Mouse (Mus musculus) stomach, postnatal 0 days (tissue): Measurements from ENCODE around the gene Cc2d1b. TPM values are rescaled to one million over a fixed set of nuclear protein-coding genes. Genes with fewer than 3 reads are reported as not detected.

ENCODE experiments used
- ATAC-seq: fragments of 200-750 bp; cut with Nextera tagmentation; 2 replicates; pipeline ENCODE4 v1.8.0; 2017; ENCODE audit not compliant: low FRiP score, low TSS enrichment
- DNase-seq: peaks from one replicate; pipeline ENCODE4 v3.0.0-alpha.2; 2016; ENCODE audit warnings: low spot score
- H3K27ac ChIP-seq: fragments of 300-500 bp; sonication (generic); replicated peaks from 2 replicates; pipeline ENCODE4 v1.5.1; 2014; ENCODE audit warnings: mild to moderate bottlenecking, control low read depth
- H3K27me3 ChIP-seq: fragments of 300-500 bp; sonication (generic); 2 replicates; pipeline ENCODE4 v1.6.1; 2014; ENCODE audit warnings: low read length; ENCODE audit not compliant: control insufficient read depth, insufficient read depth
- H3K36me3 ChIP-seq: fragments of 300-500 bp; sonication (generic); 2 replicates; pipeline ENCODE4 v1.6.1; 2014; ENCODE audit warnings: low read length, mixed read lengths; ENCODE audit not compliant: control insufficient read depth, insufficient read depth
- H3K4me1 ChIP-seq: fragments of 300-500 bp; sonication (generic); replicated peaks from 2 replicates; pipeline ENCODE4 v1.6.1; 2014; ENCODE audit warnings: antibody characterized with exemption; ENCODE audit not compliant: control insufficient read depth, insufficient read depth
- H3K4me2 ChIP-seq: fragments of 300-500 bp; sonication (generic); replicated peaks from 2 replicates; pipeline ENCODE4 v1.6.1; 2014; ENCODE audit warnings: low read depth, mild to moderate bottlenecking, control low read depth, moderate library complexity
- H3K4me3 ChIP-seq: fragments of 300-500 bp; sonication (generic); 2 replicates; pipeline ENCODE4 v1.5.1; 2014; ENCODE audit warnings: low read depth, low read length, control low read depth
- H3K9ac ChIP-seq: fragments of 300-500 bp; sonication (generic); 2 replicates; pipeline ENCODE4 v1.6.1; 2014; ENCODE audit warnings: mild to moderate bottlenecking, low read length, control low read depth, mixed read lengths
- H3K9me3 ChIP-seq: fragments of 300-500 bp; sonication (generic); 2 replicates; pipeline ENCODE4 v1.6.1; 2016; ENCODE audit warnings: low read length; ENCODE audit not compliant: control insufficient read depth
- CTCF ChIP-seq: IDR thresholded peaks from 2 replicates; pipeline ENCODE4 v1.5.1; 2016; ENCODE audit warnings: antibody characterized with exemption, low read depth, mild to moderate bottlenecking, moderate library complexity
- EP300 ChIP-seq: optimal IDR thresholded peaks from 2 replicates; pipeline ENCODE3; 2016; ENCODE audit warnings: antibody characterized with exemption
- WGBS: fragments of 180-500 bp; shearing (Covaris S2); extraction: QIAGEN DNeasy Blood & Tissue Kit; methylation state at CpG from one replicate; pipeline ENCODE4 v1.1.7; 2014; 5-methylcytosine and 5-hydroxymethylcytosine counted together
- polyA plus RNA-seq: library from polyadenylated mRNA; unstranded; fragments of >200 nt; fragmentation: Nextera tagmentation; extraction: Ambion mirVana; gene quantifications from 2 replicates; pipeline ENCODE4 v1.2.1, GENCODE M21; 2015

Gene Cc2d1b
- polyA plus RNA-seq, 1 experiment from 2014 or later, result 20.9 TPM

- DNase-seq, result no peak
- H3K27ac ChIP-seq, result no peak overlapping the region
Measured at GRCm38 (mm10) chr4:108595785-108596184, 24.0 kb upstream of the Cc2d1b start.

GRCm38 (mm10) chr4:108598306-108598705 is 21.4 kb upstream of the Cc2d1b start:
- no peak overlapping the region for H3K4me3 ChIP-seq
- TF ChIP-seq EP300 (no peak), CTCF (no peak)
- no peak for DNase-seq
- WGBS, result 78% methylated on average over 4 of the region's 4 CpGs
- no peak overlapping the region for H3K4me2 ChIP-seq
- no peaks in the 10 kb centered on the region for H3K27me3 ChIP-seq
- H3K36me3 ChIP-seq, result no peaks in the 10 kb centered on the region
- ATAC-seq, result no peak; the same call in 1 of the 2 replicates
- H3K9ac ChIP-seq, result no peak overlapping the region
- H3K9me3 ChIP-seq, result no peaks in the 10 kb centered on the region
- H3K4me1 ChIP-seq, result no peaks in the 10 kb centered on the region
- no peak overlapping the region for H3K27ac ChIP-seq

More at GRCm38 (mm10) chr4:108595785-108596184, 24.0 kb upstream of the Cc2d1b start:
- ATAC-seq, result no peak
- Histone ChIP-seq H3K9me3 (no peaks in the 10 kb centered on the region), H3K4me1 (no peaks in the 10 kb centered on the region), H3K4me3 (no peak overlapping the region), H3K4me2 (no peak overlapping the region), H3K9ac (no peak overlapping the region), H3K27me3 (no peaks in the 10 kb centered on the region), H3K36me3 (no peaks in the 10 kb centered on the region)
- no peak for TF ChIP-seq EP300
- TF ChIP-seq CTCF, result no peak
- 82% methylated on average over 1 of the region's 1 CpGs for WGBS

DNA sequence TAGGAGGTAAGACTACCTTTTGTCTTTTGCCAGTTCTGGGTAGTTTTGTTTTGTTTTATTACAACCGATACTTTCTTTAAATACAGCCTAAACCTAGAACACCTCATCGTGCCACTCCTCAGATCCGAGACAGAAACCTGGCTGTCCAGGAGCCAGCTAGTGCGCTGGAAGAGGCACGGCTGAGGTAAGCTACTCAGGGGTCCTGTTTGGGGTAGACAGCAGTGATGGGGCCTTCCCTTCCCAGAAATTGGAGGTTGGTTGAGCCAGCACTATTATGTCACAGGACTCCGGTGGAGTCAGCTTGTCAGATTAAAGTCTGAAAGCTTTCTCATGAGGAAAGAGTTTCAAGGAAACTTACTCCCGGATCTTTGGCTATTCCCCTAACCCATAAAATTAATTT is 17.9 kb upstream of the Cc2d1b start:
- H3K27me3 ChIP-seq, result no peaks in the 10 kb centered on the region
- WGBS, result 92% methylated on average over 7 of the region's 7 CpGs
- no peak overlapping the region for H3K9ac ChIP-seq
- H3K27ac ChIP-seq, result no peak overlapping the region
- no peaks in the 10 kb centered on the region for H3K36me3 ChIP-seq
- TF ChIP-seq CTCF (no peak), EP300 (no peak)
- H3K4me3 ChIP-seq, result no peak overlapping the region
- DNase-seq (no peak), ATAC-seq (no peak)
- H3K9me3 ChIP-seq, result no peaks in the 10 kb centered on the region
- no peaks in the 10 kb centered on the region for H3K4me1 ChIP-seq
- H3K4me2 ChIP-seq, result no peak overlapping the region

DNA sequence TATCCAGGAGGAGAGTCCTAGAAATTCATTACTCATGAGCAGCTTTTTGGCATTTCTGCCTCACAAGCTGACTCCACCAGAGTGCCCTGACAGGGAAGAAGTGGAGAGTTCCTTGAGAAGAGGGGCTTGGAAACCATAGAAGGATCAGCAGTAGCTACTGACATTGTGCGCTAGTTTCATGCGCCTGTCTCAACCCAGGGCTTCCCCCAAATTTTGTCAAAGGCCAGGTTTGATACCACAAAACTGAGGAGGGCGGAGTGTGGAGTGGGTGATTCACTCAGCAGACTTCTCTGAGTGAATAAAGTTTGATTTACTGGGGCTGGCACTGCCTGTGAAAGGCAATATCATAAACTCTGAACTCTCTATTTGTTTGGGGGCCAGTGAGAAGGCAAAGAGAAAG is 11.1 kb upstream of the Cc2d1b start:
- Histone ChIP-seq H3K4me3 (no peak overlapping the region), H3K9me3 (no peaks in the 10 kb centered on the region), H3K27ac (no peak overlapping the region), H3K9ac (no peak overlapping the region), H3K4me1 (no peaks in the 10 kb centered on the region), H3K36me3 (no peaks in the 10 kb centered on the region), H3K27me3 (no peaks in the 10 kb centered on the region), H3K4me2 (no peak overlapping the region)
- WGBS, result 73% methylated on average over 3 of the region's 3 CpGs
- ATAC-seq, result no peak
- no peak for DNase-seq
- TF ChIP-seq CTCF (no peak), EP300 (no peak)

- H3K4me1 ChIP-seq, result no peaks in the 10 kb centered on the region
- no peaks in the 10 kb centered on the region for H3K9me3 ChIP-seq
- H3K9ac ChIP-seq, result no peak overlapping the region
- DNase-seq, result no peak
- no peak for TF ChIP-seq EP300
- no peak for TF ChIP-seq CTCF
- H3K4me2 ChIP-seq, result no peak overlapping the region
- no peak overlapping the region for H3K27ac ChIP-seq
- WGBS, result 91% methylated on average over 5 of the region's 5 CpGs
- 0 out of 2 replicates have a peak, but pooled peaks cover 3% of the 10 kb centered on the region for H3K36me3 ChIP-seq
- no peak overlapping the region for H3K4me3 ChIP-seq
- ATAC-seq, result no peak
- no peaks in the 10 kb centered on the region for H3K27me3 ChIP-seq
Measured at GRCm38 (mm10) chr4:108610935-108611334, 8.8 kb upstream of the Cc2d1b start.

- Histone ChIP-seq H3K36me3 (0 out of 2 replicates have a peak, but pooled peaks cover 3% of the 10 kb centered on the region), H3K4me3 (no peak overlapping the region), H3K9ac (peak overlapping the region; percentile 68; the same call in 1 of the 2 replicates), H3K4me1 (peaks cover 4% of the 10 kb centered on the region; the same call in 1 of the 2 replicates), H3K27me3 (no peaks in the 10 kb centered on the region), H3K27ac (peak overlapping the region; percentile 92), H3K4me2 (peak overlapping the region; percentile 78), H3K9me3 (no peaks in the 10 kb centered on the region)
- ATAC-seq (no peak), DNase-seq (no peak)
- WGBS, result 56% methylated on average over 4 of the region's 4 CpGs
- TF ChIP-seq EP300 (no peak), CTCF (no peak)
Measured at GRCm38 (mm10) chr4:108618586-108618985, 1.2 kb upstream of the Cc2d1b start.
